Mouse (Mus musculus): ENCODE results near the gene Nol6.
"Not testable (repeated sequence)": the region's sequence is repeated elsewhere in the genome, so short reads cannot be mapped to it uniquely, and the experiment has no call there.

Nol6 gene

GRCm38 (mm10) chr4:41082803-41083202 is 41.5 kb downstream of the Nol6 start:
- DNase-seq (ENCODE audit: low spot score): not testable (repeated sequence)

- no peak for DNase-seq (ENCODE audit: low spot score)
Measured at GRCm38 (mm10) chr4:41081733-41082132, 42.5 kb downstream of the Nol6 start.

GRCm38 (mm10) chr4:41078726-41079125 is 45.5 kb downstream of the Nol6 start:
- no peak for DNase-seq (ENCODE audit: low spot score)

- no peak for DNase-seq (ENCODE audit: low spot score)
Measured at GRCm38 (mm10) chr4:41074461-41074860, 49.8 kb downstream of the Nol6 start.

GRCm38 (mm10) chr4:41073008-41073817 is 51.0 kb downstream of the Nol6 start:
- no peak for DNase-seq (ENCODE audit: low spot score)

GRCm38 (mm10) chr4:41071500-41072429 is 52.5 kb downstream of the Nol6 start:
- no peak for DNase-seq (ENCODE audit: low spot score)

GRCm38 (mm10) chr4:41065196-41065595 is 59.1 kb downstream of the Nol6 start:
- no peak for DNase-seq (ENCODE audit: low spot score)
